Mouse (Mus musculus) cortical plate, adult 2 months (tissue): ENCODE results near the gene Ube2e3.

Source experiments
- CTCF ChIP-seq: fragments of 200-500 bp; IDR thresholded peaks from 2 replicates; pipeline ENCODE4 v1.5.1; 2011; ENCODE audit warnings: mild to moderate bottlenecking, control low read depth, low read length; ENCODE audit not compliant: insufficient read depth; ENCODE audit errors: extremely low read depth
- POLR2A ChIP-seq: fragments of 200-500 bp; IDR thresholded peaks from 2 replicates; pipeline ENCODE4 v1.6.1; 2011; ENCODE audit warnings: mild to moderate bottlenecking, low read length, control low read depth; ENCODE audit not compliant: insufficient read depth; ENCODE audit errors: extremely low read depth

- TF ChIP-seq CTCF, result no peak
- TF ChIP-seq POLR2A, result no peak
Observed at GRCm38 (mm10) chr2:78870443-78871025, 2.6 kb downstream of the Ube2e3 start.
